ENCODE assay signal across 27 mouse cellular contexts in the genomic region with DNA sequence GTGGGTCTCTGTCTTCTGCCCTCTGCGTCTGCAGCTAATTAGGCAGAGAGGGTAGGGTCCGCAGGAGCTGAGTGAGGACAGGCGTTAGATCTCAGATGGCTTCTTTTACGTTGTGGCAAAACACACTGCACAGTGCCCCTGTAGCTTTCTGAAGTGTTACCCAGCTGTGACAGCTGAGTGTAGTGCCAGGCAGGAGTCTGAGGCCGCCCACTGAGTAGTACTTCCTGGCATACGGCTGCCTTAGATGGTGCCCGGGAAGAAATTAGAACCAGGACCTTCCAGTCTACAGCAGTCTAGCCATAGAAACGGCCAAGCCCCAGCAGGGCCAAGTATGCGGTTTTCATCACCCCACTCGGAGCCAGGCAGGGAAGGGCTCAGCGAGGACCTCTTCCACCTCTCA. TPM values are rescaled to one million over a fixed set of nuclear protein-coding genes. Genes with fewer than 3 reads are reported as not detected.
DNase-seq lines count a peak whose midpoint lies in the region; ATAC-seq and TF ChIP-seq lines count a peak whose summit lies in the region.
"Had no signal": no experiment of that assay in that cellular context is flagged by ENCODE, and none has a peak within 500 bp of the region (broad histone marks: within the 10 kb centered on the region; RNA-seq: fewer than 3 reads in every experiment).

No protein-coding gene starts in this region.

- 0 out of 2 replicates have a peak, but pooled peaks have one; percentile 25 for ATAC-seq in forebrain, embryonic 13.5 days
- ATAC-seq in forebrain, embryonic 11.5 days (replicated peaks; ENCODE audit: low FRiP score): no peak
- ATAC-seq in stomach, postnatal 0 days (ENCODE audit: low FRiP score, low TSS enrichment): no peak
- ATAC-seq: CD4-positive, CD25-positive, alpha-beta regulatory T cell, adult 4 months; forebrain, embryonic 14.5 days; forebrain, postnatal 0 days; hindbrain, postnatal 0 days; inflammation-experienced regulatory T-cells, adult 6 months; intestine, embryonic 16.5 days had no signal

- DNase-seq in forebrain, embryonic 11.5 days (ENCODE audit: low spot score): no peak
- DNase-seq in layer of hippocampus, adult 2 months (ENCODE audit: low spot score in 2 of 2): no peak
- DNase-seq in layer of hippocampus, adult 9-11 months: no peak
- peak; percentile 32 for DNase-seq in fibroblast of lung, adult 2 months (ENCODE audit: low read depth)
- DNase-seq in stomach, postnatal 0 days (ENCODE audit: low spot score): no peak
- DNase-seq in heart, postnatal 14 days: no peak
- DNase-seq: adrenal gland, adult 2 months; adrenal gland, postnatal 14 days; cerebellum, adult 9-10 months; embryo, embryonic 11 days; forebrain, postnatal 0 days; gastrocnemius, postnatal 10 days; gastrocnemius, postnatal 36 days; heart, adult 2 months; kidney, adult 18-20 months had no signal

- no peak overlapping the region for H3K4me2 ChIP-seq in forebrain, embryonic 13.5 days
- no peak overlapping the region for H3K4me2 ChIP-seq in forebrain, embryonic 11.5 days (ENCODE audit: low read depth, low read length, severe bottlenecking)
- H3K4me2 ChIP-seq in stomach, postnatal 0 days (replicated peaks; ENCODE audit: low read depth): no peak overlapping the region
- H3K4me2 ChIP-seq: heart, embryonic 13.5 days; hindbrain, embryonic 12.5 days had no signal

- peaks cover 24% of the 10 kb centered on the region for H3K36me3 ChIP-seq in forebrain, embryonic 13.5 days (ENCODE audit: poor library complexity, severe bottlenecking)
- no peaks in the 10 kb centered on the region for H3K36me3 ChIP-seq in forebrain, embryonic 11.5 days (ENCODE audit: control insufficient read depth, insufficient read depth, low read length)
- H3K36me3 ChIP-seq in stomach, postnatal 0 days (ENCODE audit: control insufficient read depth, insufficient read depth, low read length): peaks cover 5% of the 10 kb centered on the region

- no peak overlapping the region for H3K27ac ChIP-seq in forebrain, embryonic 13.5 days
- H3K27ac ChIP-seq in forebrain, embryonic 11.5 days (ENCODE audit: low read depth, low read length): no peak overlapping the region
- H3K27ac ChIP-seq in layer of hippocampus, adult 2 months: peak overlapping the region; percentile 43; the same call in 1 of the 2 replicates
- H3K27ac ChIP-seq in stomach, postnatal 0 days (replicated peaks): peak overlapping the region; percentile 61
- H3K27ac ChIP-seq: heart, adult 2 months; heart, embryonic 10.5 days; heart, embryonic 13.5 days; hindbrain, embryonic 12.5 days; hindbrain, postnatal 0 days had no signal

- 79% methylated on average over 11 of the region's 11 CpGs for WGBS in forebrain, embryonic 13.5 days
- 68% methylated on average over 11 of the region's 11 CpGs for WGBS in forebrain, embryonic 11.5 days
- WGBS in stomach, postnatal 0 days: 71% methylated on average over 11 of the region's 11 CpGs

- peaks cover 6% of the 10 kb centered on the region; the same call in 1 of the 2 replicates for H3K4me1 ChIP-seq in forebrain, embryonic 13.5 days
- H3K4me1 ChIP-seq in forebrain, embryonic 11.5 days (replicated peaks; ENCODE audit: control insufficient read depth, insufficient read depth, low read length): no peaks in the 10 kb centered on the region; the same call in none of the 2 replicates
- H3K4me1 ChIP-seq in stomach, postnatal 0 days (replicated peaks; ENCODE audit: control insufficient read depth, insufficient read depth): no peaks in the 10 kb centered on the region

- intact Hi-C loops in heart, postnatal 14 days (cut with DNase I): no loop called here

- TF ChIP-seq EP300 in stomach, postnatal 0 days (optimal IDR thresholded peaks at IDR 0.05): no peak

- no peaks in the 10 kb centered on the region for H3K9me3 ChIP-seq in forebrain, embryonic 13.5 days (replicated peaks)
- H3K9me3 ChIP-seq in forebrain, embryonic 11.5 days (ENCODE audit: control insufficient read depth, low read length): no peaks in the 10 kb centered on the region
- no peaks in the 10 kb centered on the region for H3K9me3 ChIP-seq in stomach, postnatal 0 days (ENCODE audit: control insufficient read depth, low read length)
- H3K9me3 ChIP-seq: heart, embryonic 10.5 days; heart, embryonic 13.5 days; hindbrain, embryonic 12.5 days had no signal

- H3K9ac ChIP-seq in forebrain, embryonic 13.5 days: no peak overlapping the region
- no peak overlapping the region for H3K9ac ChIP-seq in forebrain, embryonic 11.5 days (ENCODE audit: low read length)
- H3K9ac ChIP-seq in stomach, postnatal 0 days (ENCODE audit: low read length): no peak overlapping the region
- H3K9ac ChIP-seq: forebrain, postnatal 0 days; heart, embryonic 13.5 days; hindbrain, embryonic 12.5 days had no signal

- TF ChIP-seq CTCF in layer of hippocampus, adult 2 months (conservative IDR thresholded peaks at IDR 0.05): no peak
- TF ChIP-seq CTCF in stomach, postnatal 0 days (IDR thresholded peaks at IDR 0.05; ENCODE audit: low read depth): no peak

- no peak overlapping the region for H3K4me3 ChIP-seq in forebrain, embryonic 13.5 days
- no peak overlapping the region for H3K4me3 ChIP-seq in forebrain, embryonic 11.5 days (ENCODE audit: low read depth, low read length)
- H3K4me3 ChIP-seq in layer of hippocampus, adult 2 months: no peak overlapping the region
- H3K4me3 ChIP-seq in stomach, postnatal 0 days (ENCODE audit: low read depth, low read length): no peak overlapping the region
- H3K4me3 ChIP-seq: heart, adult 2 months; heart, embryonic 10.5 days; heart, embryonic 13.5 days; hindbrain, embryonic 12.5 days had no signal

- H3K27me3 ChIP-seq in forebrain, embryonic 13.5 days: no peaks in the 10 kb centered on the region
- no peaks in the 10 kb centered on the region for H3K27me3 ChIP-seq in forebrain, embryonic 11.5 days (ENCODE audit: control insufficient read depth, insufficient read depth, low read length)
- H3K27me3 ChIP-seq in stomach, postnatal 0 days (ENCODE audit: control insufficient read depth, insufficient read depth, low read length): no peaks in the 10 kb centered on the region

RNA-seq across cellular contexts. Expression of gene Engase, which starts 8.7 kb away (rescaled TPM):
- polyA plus RNA-seq in forebrain, embryonic 13.5 days (2015; fragmentation: Nextera tagmentation; extraction: Ambion mirVana): 4.5 and 5.6 TPM in 2 replicates
- 9.0 and 10.6 TPM in 2 replicates for polyA plus RNA-seq in forebrain, embryonic 11.5 days (2014; fragmentation: Nextera tagmentation; extraction: Ambion mirVana)
- 10 to 100 TPM; 14.8 TPM for total RNA-seq in layer of hippocampus, adult 2 months (2021)
- 12.6 and 13.7 TPM in 2 replicates for polyA plus RNA-seq in stomach, postnatal 0 days (2015; fragmentation: Nextera tagmentation; extraction: Ambion mirVana)
- total RNA-seq in heart, postnatal 14 days (2021): 1 to 10 TPM; 5.2 to 8.4 TPM

RNA-seq across cellular contexts. Expression of gene C1qtnf1, which starts 57.3 kb away (rescaled TPM):
- 1.6 and 2.0 TPM in 2 replicates for polyA plus RNA-seq in forebrain, embryonic 13.5 days (2015; fragmentation: Nextera tagmentation; extraction: Ambion mirVana)
- 2.0 and 2.3 TPM in 2 replicates for polyA plus RNA-seq in forebrain, embryonic 11.5 days (2014; fragmentation: Nextera tagmentation; extraction: Ambion mirVana)
- 1 to 10 TPM; 3.0 to 3.9 TPM for total RNA-seq in layer of hippocampus, adult 2 months (2021)
- polyA plus RNA-seq in stomach, postnatal 0 days (2015; fragmentation: Nextera tagmentation; extraction: Ambion mirVana): 9.0 and 11.0 TPM in 2 replicates
- 10 to 100 TPM; 33.7 to 39.7 TPM for total RNA-seq in heart, postnatal 14 days (2021)
- total RNA-seq: common myeloid progenitor, adult 5-6 weeks; granulocyte monocyte progenitor cell, adult 5-6 weeks; hematopoietic stem cell, adult 5-6 weeks had no signal
- polyA plus RNA-seq: CD4-positive, CD25-positive, alpha-beta regulatory T cell, adult 4 months; inflammation-experienced regulatory T-cells, adult 6 months had no signal

Comparison
In these comparisons a context has a peak if more than half of its experiments do, and no peak if none do; other contexts are left out.
1. H3K27ac ChIP-seq: peak in layer of hippocampus, adult 2 months (single experiment) and stomach, postnatal 0 days (single experiment); none in forebrain, embryonic 13.5 days (single experiment) and forebrain, embryonic 11.5 days (single experiment).